Mouse (Mus musculus): ENCODE measurements at regions not wholly inside any gene's neighbourhood (a gene's known extent, or its start where the extent isn't known, plus 50 kb on each side); places are given as distances from the start of the nearest gene placed in this dataset.

DNA sequence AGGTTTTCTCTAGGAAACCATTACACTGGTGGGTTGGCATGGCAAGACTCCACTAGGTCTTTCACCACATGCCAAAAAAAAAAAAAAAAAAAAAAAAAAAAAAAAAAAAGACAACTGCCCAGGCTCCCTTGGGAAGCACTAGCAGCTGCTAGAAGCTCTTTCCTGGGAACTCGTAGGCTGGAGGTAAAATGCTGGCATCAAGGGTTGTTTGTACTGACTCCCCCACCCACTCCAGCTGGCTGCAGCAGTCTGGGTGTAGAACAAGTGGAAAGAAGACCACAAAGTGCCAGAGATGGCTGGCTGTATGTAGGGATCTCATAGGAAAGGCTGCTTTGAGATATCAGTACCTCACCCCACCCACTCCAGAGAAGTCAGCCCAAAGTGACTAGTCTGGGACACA, 140.0 kb upstream of the Spats2l start:
- TF ChIP-seq CTCF (IDR thresholded peaks at IDR 0.05) = no peak
- no peak for TF ChIP-seq POLR2A (IDR thresholded peaks at IDR 0.05; ENCODE audit: insufficient read depth, low read depth, low read length)
- TF ChIP-seq EP300 (IDR thresholded peaks at IDR 0.05; ENCODE audit: insufficient read depth, low read depth, low read length) = no peak

Measured in heart, adult 2 months (tissue).